Comparison of ENCODE assay signal across 25 mouse cellular contexts in genomic region chr8:70023596-70023995, GRCm38 (mm10). TPM values are rescaled to one million over a fixed set of nuclear protein-coding genes. Genes with fewer than 3 reads are reported as not detected.
DNase-seq lines count a peak whose midpoint lies in the region; ATAC-seq and TF ChIP-seq lines count a peak whose summit lies in the region.
"Had no signal": no experiment of that assay in that cellular context is flagged by ENCODE, and none has a peak within 500 bp of the region (broad histone marks: within the 10 kb centered on the region; RNA-seq: fewer than 3 reads in every experiment).

No protein-coding gene starts in this region.

- H3K9ac ChIP-seq in intestine, postnatal 0 days (ENCODE audit: low read depth, low read length), result no peak overlapping the region
- H3K9ac ChIP-seq: heart, embryonic 15.5 days; hindbrain, embryonic 13.5 days; limb, embryonic 15.5 days; lung, embryonic 14.5 days; neural tube, embryonic 12.5 days had no signal

- H3K4me3 ChIP-seq in layer of hippocampus, adult 2 months, result no peak overlapping the region
- H3K4me3 ChIP-seq in intestine, postnatal 0 days (ENCODE audit: low read depth, low read length), result no peak overlapping the region
- H3K4me3 ChIP-seq: forebrain, embryonic 10.5 days; gastrocnemius, adult 2 months; heart, embryonic 15.5 days; hindbrain, embryonic 13.5 days; limb, embryonic 15.5 days; neural tube, embryonic 12.5 days had no signal

- no peaks in the 10 kb centered on the region for H3K4me1 ChIP-seq in intestine, postnatal 0 days (replicated peaks; ENCODE audit: control insufficient read depth, insufficient read depth, low read length)
- H3K4me1 ChIP-seq: forebrain, embryonic 10.5 days; heart, embryonic 15.5 days; hindbrain, embryonic 13.5 days; limb, embryonic 15.5 days; neural tube, embryonic 12.5 days had no signal

- no peak for TF ChIP-seq CTCF in layer of hippocampus, adult 2 months (conservative IDR thresholded peaks at IDR 0.05)
- no peak for TF ChIP-seq CTCF in intestine, postnatal 0 days (IDR thresholded peaks at IDR 0.05; ENCODE audit: low read depth)

- H3K27me3 ChIP-seq in intestine, postnatal 0 days (replicated peaks; ENCODE audit: control insufficient read depth, insufficient read depth, low read length), result no peaks in the 10 kb centered on the region
- H3K27me3 ChIP-seq: CH12.LX; heart, embryonic 15.5 days; hindbrain, embryonic 13.5 days; limb, embryonic 15.5 days; neural tube, embryonic 12.5 days had no signal

- WGBS in intestine, postnatal 0 days, result 59% methylated on average over 8 of the region's 8 CpGs

- ATAC-seq in intestine, postnatal 0 days, result peak; percentile 17; the same call in 1 of the 2 replicates
- ATAC-seq in monocyte, adult 5-6 weeks (replicated peaks; ENCODE audit: insufficient number of reproducible peaks, low FRiP score, low TSS enrichment, poor library complexity, severe bottlenecking), result no peak

- peaks cover 99% of the 10 kb centered on the region for H3K36me3 ChIP-seq in intestine, postnatal 0 days (ENCODE audit: control insufficient read depth, insufficient read depth)

- intact Hi-C loops in gastrocnemius, postnatal 36 days (cut with DNase I), result no loop called here

- H3K9me3 ChIP-seq in intestine, postnatal 0 days (ENCODE audit: control insufficient read depth), result no peaks in the 10 kb centered on the region
- H3K9me3 ChIP-seq: forebrain, embryonic 10.5 days; heart, embryonic 15.5 days; hindbrain, embryonic 13.5 days; limb, embryonic 15.5 days; neural tube, embryonic 12.5 days had no signal

- peak overlapping the region; percentile 29; the same call in 1 of the 2 replicates for H3K27ac ChIP-seq in layer of hippocampus, adult 2 months
- no peak overlapping the region; the same call in 1 of the 2 replicates for H3K27ac ChIP-seq in intestine, postnatal 0 days (ENCODE audit: low read depth, low read length)
- H3K27ac ChIP-seq: forebrain, embryonic 10.5 days; gastrocnemius, adult 2 months; heart, embryonic 15.5 days; hindbrain, embryonic 13.5 days; limb, embryonic 15.5 days; neural tube, embryonic 12.5 days had no signal

- DNase-seq in layer of hippocampus, adult 2 months (ENCODE audit: low spot score in 2 of 2), result peak in 1 of 2 experiments; percentile 15
- no peak for DNase-seq in layer of hippocampus, postnatal 14 days (ENCODE audit: low spot score in 2 of 2)
- peak; percentile 14 for DNase-seq in right cerebral cortex, adult 18-20 months
- DNase-seq in right cerebral cortex, postnatal 14 days, result no peak
- DNase-seq in gastrocnemius, postnatal 36 days, result no peak
- DNase-seq: B cell, adult 2 months; cerebellum, adult 18-20 months; cerebellum, postnatal 14 days; gastrocnemius, adult 2 months; heart, postnatal 36 days; kidney, adult 9 months; kidney, postnatal 14 days; left cerebral cortex, postnatal 4 days; lung, embryonic 14.5 days; midbrain, embryonic 14.5 days had no signal

- H3K4me2 ChIP-seq in intestine, postnatal 0 days (replicated peaks; ENCODE audit: low read depth), result no peak overlapping the region
- H3K4me2 ChIP-seq: heart, embryonic 15.5 days; hindbrain, embryonic 13.5 days; limb, embryonic 15.5 days; lung, embryonic 14.5 days; neural tube, embryonic 12.5 days had no signal

RNA-seq across cellular contexts. Expression of gene Mau2, which starts 18.9 kb away (rescaled TPM):
- total RNA-seq in layer of hippocampus, adult 2 months (2021), result 10 to 100 TPM; 73.6 to 74.3 TPM
- 10 to 100 TPM; 81.4 to 85.3 TPM for total RNA-seq in layer of hippocampus, postnatal 14 days (2021)
- polyA plus RNA-seq in intestine, postnatal 0 days (2015; fragmentation: Nextera tagmentation; extraction: Ambion mirVana), result 23.6 and 26.3 TPM in 2 replicates
- total RNA-seq in monocyte, adult 5-6 weeks (2017), result 58.1 to 68.4 TPM (median 66.0 TPM) in 3 replicates
- total RNA-seq in gastrocnemius, postnatal 36 days (2021), result 10 to 100 TPM; 24.2 to 25.8 TPM

RNA-seq across cellular contexts. Expression of gene Sugp1, which starts 19.0 kb away (rescaled TPM):
- 10 to 100 TPM; 56.1 to 56.9 TPM for total RNA-seq in layer of hippocampus, adult 2 months (2021)
- total RNA-seq in layer of hippocampus, postnatal 14 days (2021), result 10 to 100 TPM; 50.5 to 57.3 TPM
- 17.7 and 18.4 TPM in 2 replicates for polyA plus RNA-seq in intestine, postnatal 0 days (2015; fragmentation: Nextera tagmentation; extraction: Ambion mirVana)
- 32.1 to 49.3 TPM (median 38.7 TPM) in 3 replicates for total RNA-seq in monocyte, adult 5-6 weeks (2017)
- 10 to 100 TPM; 14.6 to 17.7 TPM for total RNA-seq in gastrocnemius, postnatal 36 days (2021)

RNA-seq across cellular contexts. Expression of gene Gatad2a, which starts 27.4 kb away (rescaled TPM):
- total RNA-seq in layer of hippocampus, adult 2 months (2021), result 10 to 100 TPM; 29.7 to 32.4 TPM
- 10 to 100 TPM; 30.7 to 38.7 TPM for total RNA-seq in layer of hippocampus, postnatal 14 days (2021)
- 42.6 and 43.3 TPM in 2 replicates for polyA plus RNA-seq in intestine, postnatal 0 days (2015; fragmentation: Nextera tagmentation; extraction: Ambion mirVana)
- total RNA-seq in monocyte, adult 5-6 weeks (2017), result 65.6 to 93.7 TPM (median 68.3 TPM) in 3 replicates
- 10 to 100 TPM; 25.6 to 29.1 TPM for total RNA-seq in gastrocnemius, postnatal 36 days (2021)

RNA-seq across cellular contexts. Expression of gene Tm6sf2, which starts 49.1 kb away (rescaled TPM):
- 1 to 10 TPM; 3.1 to 7.4 TPM for total RNA-seq in layer of hippocampus, adult 2 months (2021)
- total RNA-seq in layer of hippocampus, postnatal 14 days (2021), result 1 to 10 TPM; 1.9 to 3.1 TPM
- polyA plus RNA-seq in intestine, postnatal 0 days (2015; fragmentation: Nextera tagmentation; extraction: Ambion mirVana), result 305 and 315 TPM in 2 replicates
- total RNA-seq in monocyte, adult 5-6 weeks (2017), result 3.2 to 3.9 TPM in 2 of 3 replicates, not detected in the other
- under 1 TPM in 1 of 2 experiments, not detected in 1; 0.48 TPM for total RNA-seq in gastrocnemius, postnatal 36 days (2021)
- total RNA-seq: megakaryocyte, adult 5-6 weeks had no signal

RNA-seq across cellular contexts. Expression of gene Hapln4, which starts 59.7 kb away (rescaled TPM):
- total RNA-seq in layer of hippocampus, adult 2 months (2021), result 10 to 100 TPM; 89.0 to 99.7 TPM
- total RNA-seq in layer of hippocampus, postnatal 14 days (2021), result 10 to 100 TPM; 29.7 to 35.4 TPM
- not detected in 2 replicates for polyA plus RNA-seq in intestine, postnatal 0 days (2015; fragmentation: Nextera tagmentation; extraction: Ambion mirVana)
- total RNA-seq in monocyte, adult 5-6 weeks (2017), result not detected in 3 replicates
- total RNA-seq in gastrocnemius, postnatal 36 days (2021), result under 1 TPM in 1 of 2 experiments, not detected in 1; 0.15 TPM
- total RNA-seq: heart, postnatal 36 days; megakaryocyte, adult 5-6 weeks; MEL had no signal
